Mouse (Mus musculus) hindbrain, embryonic 11.5 days (tissue): ENCODE data around the gene Dcun1d2. TPM values are rescaled to one million over a fixed set of nuclear protein-coding genes. Genes with fewer than 3 reads are reported as not detected.
A peak's percentile ranks its signal among the peaks of the same experiment; 100 is the strongest.

Source experiments
- ATAC-seq: fragments of 200-750 bp; cut with Nextera tagmentation; 2 replicates; pipeline ENCODE4 v1.8.0; 2017; ENCODE audit warnings: mild to moderate bottlenecking, moderate TSS enrichment, moderate library complexity; ENCODE audit not compliant: low FRiP score
- DNase-seq: peaks from one replicate; pipeline ENCODE4 v3.0.0-alpha.2; 2015; ENCODE audit warnings: low spot score
- H3K27ac ChIP-seq: fragments of 300-500 bp; sonication (generic); 2 replicates; pipeline ENCODE4 v1.5.1; 2014; ENCODE audit warnings: mild to moderate bottlenecking, low read depth, low read length
- H3K27me3 ChIP-seq: fragments of 300-500 bp; sonication (generic); 2 replicates; pipeline ENCODE4 v1.6.1; 2014; ENCODE audit warnings: mild to moderate bottlenecking, low read length, moderate library complexity, mixed read lengths; ENCODE audit not compliant: control insufficient read depth, insufficient read depth
- H3K36me3 ChIP-seq: fragments of 300-500 bp; sonication (generic); 2 replicates; pipeline ENCODE4 v1.6.1; 2014; ENCODE audit warnings: mild to moderate bottlenecking, low read length, moderate library complexity, mixed read lengths; ENCODE audit not compliant: control insufficient read depth, insufficient read depth
- H3K4me1 ChIP-seq: fragments of 300-500 bp; sonication (generic); replicated peaks from 2 replicates; pipeline ENCODE4 v1.6.1; 2014; ENCODE audit warnings: low read length, mixed read lengths; ENCODE audit not compliant: control insufficient read depth, insufficient read depth
- H3K4me2 ChIP-seq: fragments of 300-500 bp; sonication (generic); replicated peaks from 2 replicates; pipeline ENCODE4 v1.6.1; 2014; ENCODE audit warnings: mild to moderate bottlenecking, low read depth, low read length
- H3K4me3 ChIP-seq: fragments of 300-500 bp; sonication (generic); 2 replicates; pipeline ENCODE4 v1.5.1; 2014; ENCODE audit warnings: low read depth, low read length
- H3K9ac ChIP-seq: fragments of 300-500 bp; sonication (generic); 2 replicates; pipeline ENCODE4 v1.6.1; 2014; ENCODE audit warnings: low read depth, low read length
- H3K9me3 ChIP-seq: fragments of 300-500 bp; sonication (generic); 2 replicates; pipeline ENCODE4 v1.6.1; 2016; ENCODE audit warnings: low read length; ENCODE audit not compliant: control insufficient read depth
- WGBS: fragments of 180-500 bp; shearing (Covaris S2); extraction: QIAGEN DNeasy Blood & Tissue Kit; methylation state at CpG from one replicate; pipeline ENCODE4 v1.1.7; 2014; 5-methylcytosine and 5-hydroxymethylcytosine counted together
- polyA plus RNA-seq: library from polyadenylated mRNA; unstranded; fragments of >200 nt; fragmentation: Nextera tagmentation; extraction: Ambion mirVana; gene quantifications from 2 replicates; pipeline ENCODE4 v1.2.1, GENCODE M21; 2014

Gene Dcun1d2
- polyA plus RNA-seq, 1 experiment from 2014 or later, result 30.2 TPM

DNA sequence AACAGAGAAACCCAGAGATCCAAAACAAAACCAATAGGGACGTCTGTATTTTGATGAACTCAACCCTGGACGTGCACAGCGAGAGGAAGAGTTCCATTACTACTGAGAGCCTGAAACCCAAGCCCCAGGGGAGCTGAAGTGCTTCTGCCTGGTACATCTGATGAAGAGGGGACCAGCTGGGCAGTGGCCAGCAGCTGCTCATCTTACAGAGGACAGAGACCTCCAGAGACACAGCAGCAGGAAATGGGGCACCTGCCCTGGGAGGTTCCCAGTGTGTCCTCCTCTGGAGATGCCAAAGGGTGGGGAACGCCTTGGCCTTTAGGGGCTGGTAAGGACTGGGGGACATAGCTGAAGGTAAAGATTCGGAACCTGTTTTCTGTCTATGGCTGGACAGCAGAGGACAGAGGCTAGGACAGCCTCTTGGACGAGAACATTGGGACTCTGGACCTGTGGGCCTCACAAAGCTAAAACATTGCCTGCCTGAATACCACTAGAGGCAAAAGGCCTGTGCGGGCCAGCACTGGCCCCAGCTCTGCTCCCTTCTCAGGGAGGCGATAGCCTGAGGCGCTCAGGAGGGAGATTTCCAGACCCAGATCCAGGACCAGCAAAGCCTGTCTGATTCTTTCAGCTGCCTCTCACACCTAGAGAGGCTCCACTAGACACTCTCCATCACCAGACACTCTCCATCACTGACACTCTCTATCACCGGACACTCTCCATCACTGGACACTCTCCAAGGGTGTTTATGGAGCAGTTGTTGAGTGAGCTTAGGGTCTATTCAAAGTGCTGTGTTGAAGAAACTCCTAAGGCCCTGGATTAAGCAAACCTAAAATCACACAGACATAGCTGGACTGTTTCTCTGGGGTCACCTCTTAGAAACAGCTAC is 44.7 kb downstream of the Dcun1d2 start:
- no peak overlapping the region for H3K27ac ChIP-seq
- no peak for DNase-seq

DNA sequence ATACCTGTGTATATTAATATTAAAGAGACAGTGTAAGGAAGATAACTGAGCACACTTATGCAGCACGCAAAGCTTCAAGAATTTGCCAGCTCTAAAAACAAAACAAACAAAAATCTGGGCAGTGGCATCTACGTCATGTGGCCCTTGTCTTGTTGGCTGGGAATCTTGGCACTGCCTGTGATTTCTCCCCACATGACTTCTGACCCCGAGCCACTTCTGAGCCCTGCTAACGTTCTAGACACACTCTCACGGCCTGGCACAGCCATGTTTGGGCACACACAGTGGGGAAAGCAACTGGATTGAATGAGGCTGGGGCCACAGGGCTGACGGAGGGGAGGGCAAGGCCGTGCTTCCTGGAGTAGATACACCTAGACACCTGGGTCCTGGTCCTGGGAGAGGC is 47.2 kb downstream of the Dcun1d2 start:
- ATAC-seq (no peak), DNase-seq (no peak)
- Histone ChIP-seq H3K36me3 (no peaks in the 10 kb centered on the region), H3K27me3 (no peaks in the 10 kb centered on the region), H3K4me2 (no peak overlapping the region), H3K4me3 (no peak overlapping the region), H3K9ac (no peak overlapping the region), H3K27ac (no peak overlapping the region), H3K4me1 (no peaks in the 10 kb centered on the region), H3K9me3 (no peaks in the 10 kb centered on the region)
- 84% methylated on average over 7 of the region's 7 CpGs for WGBS

More for the DNA sequence above, 44.7 kb downstream of the Dcun1d2 start:
- WGBS, result 82% methylated on average over 10 of the region's 10 CpGs
- no peak overlapping the region for H3K4me3 ChIP-seq
- no peaks in the 10 kb centered on the region for H3K4me1 ChIP-seq
- no peak overlapping the region for H3K9ac ChIP-seq
- no peaks in the 10 kb centered on the region for H3K36me3 ChIP-seq
- no peak overlapping the region for H3K4me2 ChIP-seq
- no peaks in the 10 kb centered on the region for H3K9me3 ChIP-seq
- ATAC-seq, result no peak
- H3K27me3 ChIP-seq, result no peaks in the 10 kb centered on the region

DNA sequence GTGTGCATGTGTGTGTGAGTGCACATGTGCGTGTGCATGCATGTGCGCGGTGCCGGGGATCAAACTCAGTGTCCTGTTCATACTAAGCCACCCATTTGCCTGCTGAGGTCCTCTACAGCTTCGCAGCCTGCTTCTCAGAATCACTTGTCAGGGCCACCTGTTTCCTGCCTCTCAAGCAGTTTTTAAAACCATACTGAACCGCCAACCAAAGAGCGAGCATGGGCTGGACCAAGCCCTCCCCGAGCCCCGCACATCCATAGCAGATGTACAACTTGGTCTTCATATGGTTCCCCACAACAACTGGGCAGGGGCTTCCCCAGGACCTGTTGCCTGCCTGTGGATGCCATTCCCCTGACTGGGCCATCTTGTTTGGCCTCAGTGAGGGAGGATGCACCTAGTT is 47.9 kb downstream of the Dcun1d2 start:
- WGBS, result 91% methylated on average over 9 of the region's 9 CpGs
- Histone ChIP-seq H3K9me3 (no peaks in the 10 kb centered on the region), H3K36me3 (no peaks in the 10 kb centered on the region), H3K27ac (no peak overlapping the region), H3K4me3 (no peak overlapping the region), H3K4me2 (no peak overlapping the region), H3K9ac (no peak overlapping the region), H3K4me1 (no peaks in the 10 kb centered on the region), H3K27me3 (no peaks in the 10 kb centered on the region)
- ATAC-seq, result no peak
- no peak for DNase-seq

DNA sequence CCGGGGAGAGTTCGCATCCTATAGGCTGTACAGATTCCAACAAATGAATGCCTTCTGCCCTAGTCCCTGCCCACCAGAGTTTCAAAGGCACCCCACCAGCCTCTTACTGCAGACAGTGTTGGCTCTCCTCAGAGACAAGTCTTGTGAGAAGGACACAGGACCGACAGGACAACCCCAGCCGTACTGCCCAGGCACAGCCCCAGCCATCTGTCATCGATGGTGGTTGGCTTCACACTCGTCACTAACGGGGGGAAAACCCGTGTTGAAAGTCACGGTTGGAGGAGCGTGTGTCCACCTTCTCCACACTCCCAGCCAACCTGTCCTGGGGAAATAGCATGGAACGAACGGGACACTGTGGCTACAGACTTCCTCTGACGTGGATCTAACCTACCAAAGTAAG is 53.1 kb downstream of the Dcun1d2 start:
- no peak overlapping the region for H3K4me2 ChIP-seq
- no peaks in the 10 kb centered on the region for H3K36me3 ChIP-seq
- no peak overlapping the region for H3K9ac ChIP-seq
- no peaks in the 10 kb centered on the region for H3K4me1 ChIP-seq
- no peaks in the 10 kb centered on the region for H3K9me3 ChIP-seq
- H3K27me3 ChIP-seq, result no peaks in the 10 kb centered on the region
- ATAC-seq (no peak), DNase-seq (no peak)
- 90% methylated on average over 13 of the region's 13 CpGs for WGBS
- no peak overlapping the region for H3K4me3 ChIP-seq
- no peak overlapping the region for H3K27ac ChIP-seq

DNA sequence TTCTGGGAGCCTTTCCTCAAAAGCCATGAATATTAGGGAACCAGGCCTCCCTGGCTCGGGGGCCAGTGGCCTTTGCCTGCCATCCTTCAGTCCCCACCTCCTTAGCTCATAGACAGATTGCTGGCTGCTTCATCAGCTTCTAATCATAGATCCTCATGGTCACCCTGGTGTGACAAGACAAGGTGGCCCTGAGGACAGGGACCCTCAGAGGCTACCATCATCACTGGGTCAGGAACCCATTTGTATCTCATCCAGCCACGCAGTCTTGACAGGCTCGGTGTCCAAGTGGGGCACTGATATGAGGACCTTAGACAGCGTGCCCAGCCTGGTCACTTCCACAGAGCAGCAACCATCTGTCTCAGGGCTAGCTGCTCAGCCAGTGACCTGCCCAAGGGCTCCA is 57.5 kb downstream of the Dcun1d2 start:
- no peaks in the 10 kb centered on the region for H3K9me3 ChIP-seq
- DNase-seq (no peak), ATAC-seq (no peak)
- H3K9ac ChIP-seq, result no peak overlapping the region
- no peaks in the 10 kb centered on the region for H3K4me1 ChIP-seq
- no peak overlapping the region for H3K27ac ChIP-seq
- H3K27me3 ChIP-seq, result no peaks in the 10 kb centered on the region
- no peak overlapping the region for H3K4me3 ChIP-seq
- no peaks in the 10 kb centered on the region for H3K36me3 ChIP-seq
- WGBS, result 89% methylated on average over 4 of the region's 4 CpGs
- no peak overlapping the region for H3K4me2 ChIP-seq

DNA sequence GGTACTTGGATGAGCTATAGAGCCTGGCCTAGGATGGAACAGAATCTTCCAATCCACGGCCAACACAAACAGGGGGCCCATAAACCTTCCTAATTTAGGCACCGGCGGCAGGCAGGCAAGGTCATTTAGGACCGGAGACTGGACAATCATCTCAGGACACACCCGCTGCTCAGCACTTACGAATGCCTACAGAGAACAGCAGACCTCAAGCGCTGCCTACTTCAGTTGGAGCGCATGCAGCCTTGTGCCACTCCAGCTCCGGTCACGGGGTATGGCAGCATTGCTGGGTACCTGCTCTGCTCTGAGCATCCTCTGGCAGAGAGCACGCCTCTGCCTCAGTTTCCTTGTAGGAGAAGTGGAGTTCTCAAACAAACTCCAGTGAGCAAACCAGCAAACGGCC is 58.1 kb downstream of the Dcun1d2 start:
- 88% methylated on average over 12 of the region's 12 CpGs for WGBS

DNA sequence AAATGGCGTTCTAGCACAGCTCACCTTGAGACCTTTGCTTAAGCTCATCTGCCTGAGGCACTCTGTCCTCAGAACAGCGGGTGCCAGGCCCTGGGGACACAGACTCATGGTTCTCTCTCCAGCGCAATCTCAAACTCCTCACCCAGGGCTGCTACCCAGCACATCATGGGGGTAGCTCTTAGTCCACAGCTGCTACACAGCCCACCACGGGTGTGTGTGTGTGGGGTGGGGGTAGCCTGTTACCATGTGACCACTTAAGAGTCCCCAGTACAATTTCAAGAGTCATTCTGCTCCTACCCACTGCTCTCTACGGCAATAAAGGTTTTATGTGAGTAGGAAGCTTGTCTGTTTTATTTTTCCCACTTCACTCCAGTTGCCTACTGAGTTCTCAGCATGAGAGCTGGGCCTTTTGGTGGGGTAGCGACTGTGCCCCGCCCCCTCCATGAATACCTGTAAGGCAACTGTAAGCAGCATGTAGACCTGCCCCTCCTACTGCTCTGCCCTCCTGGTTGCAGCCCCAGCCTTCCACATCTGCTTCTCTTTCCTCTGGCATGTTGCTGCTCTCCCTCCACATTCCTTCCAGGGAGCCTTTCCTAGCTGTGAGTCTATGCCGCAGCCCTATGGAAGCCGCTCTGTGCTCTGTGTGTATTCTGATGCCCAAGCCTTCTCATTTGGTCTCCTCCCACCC is 58.9 kb downstream of the Dcun1d2 start:
- H3K4me3 ChIP-seq, result no peak overlapping the region
- H3K27ac ChIP-seq, result no peak overlapping the region
- DNase-seq (no peak), ATAC-seq (no peak)
- 58% methylated on average over 9 of the region's 9 CpGs for WGBS
- H3K36me3 ChIP-seq, result no peaks in the 10 kb centered on the region
- H3K4me2 ChIP-seq, result no peak overlapping the region
- H3K9ac ChIP-seq, result no peak overlapping the region
- H3K4me1 ChIP-seq, result no peaks in the 10 kb centered on the region
- no peaks in the 10 kb centered on the region for H3K9me3 ChIP-seq
- H3K27me3 ChIP-seq, result no peaks in the 10 kb centered on the region

More for the DNA sequence above, 58.1 kb downstream of the Dcun1d2 start:
- no peak overlapping the region for H3K4me2 ChIP-seq
- H3K4me1 ChIP-seq, result no peaks in the 10 kb centered on the region
- DNase-seq (no peak), ATAC-seq (no peak)
- H3K9me3 ChIP-seq, result no peaks in the 10 kb centered on the region
- H3K36me3 ChIP-seq, result no peaks in the 10 kb centered on the region
- no peak overlapping the region for H3K27ac ChIP-seq
- H3K27me3 ChIP-seq, result no peaks in the 10 kb centered on the region
- H3K9ac ChIP-seq, result no peak overlapping the region
- no peak overlapping the region for H3K4me3 ChIP-seq

DNA sequence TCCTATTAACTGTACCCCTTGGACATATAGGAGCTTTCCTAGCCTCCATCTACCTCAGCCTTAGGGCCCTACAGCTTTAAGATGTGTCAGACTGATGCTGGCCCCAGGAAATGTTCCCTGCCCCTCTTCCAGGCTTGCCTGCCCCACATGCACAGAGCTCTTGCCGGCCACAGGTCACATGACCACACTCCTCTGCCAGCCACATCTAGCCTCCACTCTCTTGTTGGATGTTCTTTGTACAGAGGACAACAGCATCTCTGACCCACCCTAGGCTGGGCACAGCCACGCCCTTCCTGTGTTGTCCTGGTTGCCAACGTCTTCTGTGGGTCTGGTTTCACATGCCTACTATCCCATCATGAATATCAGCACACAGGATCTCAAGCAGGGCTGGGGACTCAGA is 60.7 kb downstream of the Dcun1d2 start:
- 70% methylated on average over 3 of the region's 3 CpGs for WGBS

DNA sequence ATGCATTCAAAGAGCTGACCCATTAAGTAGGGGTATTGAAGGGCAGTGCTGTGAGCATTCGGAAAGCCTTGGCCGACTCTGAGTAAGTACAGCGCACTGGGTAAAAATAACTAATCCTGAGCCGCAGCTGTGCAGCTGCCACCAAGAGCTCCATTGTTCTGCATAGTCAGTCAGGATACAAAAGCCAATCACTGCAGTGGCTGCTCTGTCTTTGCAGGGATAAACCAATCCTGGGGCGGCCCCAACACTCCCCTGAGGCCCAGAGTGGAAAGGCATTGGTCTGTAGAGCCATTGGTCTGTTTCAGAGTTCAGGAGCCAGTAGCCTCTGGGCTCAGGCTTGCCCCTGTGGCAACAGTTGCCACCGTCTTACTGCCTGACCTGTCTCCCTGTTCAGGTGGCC is 61.6 kb downstream of the Dcun1d2 start:
- H3K27ac ChIP-seq, result no peak overlapping the region
- ATAC-seq, result peak; percentile 74

More for the DNA sequence above, 60.7 kb downstream of the Dcun1d2 start:
- no peaks in the 10 kb centered on the region for H3K9me3 ChIP-seq
- H3K9ac ChIP-seq, result no peak overlapping the region
- no peak for ATAC-seq
- H3K4me1 ChIP-seq, result no peaks in the 10 kb centered on the region
- H3K4me3 ChIP-seq, result no peak overlapping the region
- H3K27me3 ChIP-seq, result no peaks in the 10 kb centered on the region
- no peak for DNase-seq
- H3K36me3 ChIP-seq, result no peaks in the 10 kb centered on the region
- no peak overlapping the region for H3K27ac ChIP-seq
- H3K4me2 ChIP-seq, result no peak overlapping the region

More for the DNA sequence above, 61.6 kb downstream of the Dcun1d2 start:
- no peak overlapping the region for H3K4me3 ChIP-seq
- H3K4me1 ChIP-seq, result no peaks in the 10 kb centered on the region
- DNase-seq, result peak; percentile 48
- no peaks in the 10 kb centered on the region for H3K36me3 ChIP-seq
- no peaks in the 10 kb centered on the region for H3K27me3 ChIP-seq
- no peaks in the 10 kb centered on the region for H3K9me3 ChIP-seq
- H3K4me2 ChIP-seq, result no peak overlapping the region
- no peak overlapping the region for H3K9ac ChIP-seq
- 54% methylated on average over 6 of the region's 6 CpGs for WGBS
